Mouse (Mus musculus) c-Kit-positive CD71-positive TER-119-positive erythroid progenitor cells, embryonic 14.5 days (primary cell): ENCODE measurements around the gene H2-Ob.
A peak's percentile ranks its signal among the peaks of the same experiment; 100 is the strongest.

ENCODE experiments used
- DNase-seq: peaks from one replicate; pipeline ENCODE4 v3.0.0-alpha.2; 2013; ENCODE audit warnings: low spot score

Gene H2-Ob

GRCm38 (mm10) chr17:34286501-34286900 lies 47.8 kb downstream of the H2-Ob start:
- DNase-seq = no peak

GRCm38 (mm10) chr17:34286999-34287398 lies 48.3 kb downstream of the H2-Ob start:
- no peak for DNase-seq

GRCm38 (mm10) chr17:34287648-34288047 lies 48.9 kb downstream of the H2-Ob start, which contains the start of gene H2-Aa:
Gene H2-Aa, minus strand, starts transcription at chr17:34287823.
- DNase-seq = peak; percentile 66

- DNase-seq = no peak
These were observed 49.4 kb downstream of the H2-Ob start for GRCm38 (mm10) chr17:34288131-34288530.

GRCm38 (mm10) chr17:34291609-34292008 lies 52.9 kb downstream of the H2-Ob start:
- peak; percentile 53 for DNase-seq

- DNase-seq = no peak
These were observed 53.9 kb downstream of the H2-Ob start for GRCm38 (mm10) chr17:34292570-34292969.

GRCm38 (mm10) chr17:34293533-34293932 lies 54.8 kb downstream of the H2-Ob start:
- no peak for DNase-seq

GRCm38 (mm10) chr17:34294249-34294648 lies 55.5 kb downstream of the H2-Ob start:
- no peak for DNase-seq

GRCm38 (mm10) chr17:34295307-34295706 lies 56.6 kb downstream of the H2-Ob start:
- no peak for DNase-seq

- peak; percentile 39 for DNase-seq
These were observed 57.4 kb downstream of the H2-Ob start for GRCm38 (mm10) chr17:34295891-34296794.

- no peak for DNase-seq
These were observed 60.7 kb downstream of the H2-Ob start for GRCm38 (mm10) chr17:34299356-34299755.

- DNase-seq = no peak
These were observed 61.4 kb downstream of the H2-Ob start for GRCm38 (mm10) chr17:34300071-34300470.

- DNase-seq = no peak
These were observed 62.2 kb downstream of the H2-Ob start for GRCm38 (mm10) chr17:34300691-34301566.

GRCm38 (mm10) chr17:34301670-34302190 lies 63.0 kb downstream of the H2-Ob start:
- no peak for DNase-seq

GRCm38 (mm10) chr17:34303789-34304188 lies 65.1 kb downstream of the H2-Ob start:
- no peak for DNase-seq
